Mouse (Mus musculus) cerebellum, adult (tissue): ENCODE measurements at regions not wholly inside any gene's neighbourhood (a gene's known extent, or its start where the extent isn't known, plus 50 kb on each side); places are given as distances from the start of the nearest gene placed in this dataset.

Source experiments
- ATAC-seq: cut with Nextera tagmentation; 2 replicates; pipeline ENCODE4 v1.9.2; 2017; ENCODE audit warnings: mild to moderate bottlenecking, moderate library complexity, mixed read lengths; ENCODE audit not compliant: insufficient number of reproducible peaks, low FRiP score, low TSS enrichment

DNA sequence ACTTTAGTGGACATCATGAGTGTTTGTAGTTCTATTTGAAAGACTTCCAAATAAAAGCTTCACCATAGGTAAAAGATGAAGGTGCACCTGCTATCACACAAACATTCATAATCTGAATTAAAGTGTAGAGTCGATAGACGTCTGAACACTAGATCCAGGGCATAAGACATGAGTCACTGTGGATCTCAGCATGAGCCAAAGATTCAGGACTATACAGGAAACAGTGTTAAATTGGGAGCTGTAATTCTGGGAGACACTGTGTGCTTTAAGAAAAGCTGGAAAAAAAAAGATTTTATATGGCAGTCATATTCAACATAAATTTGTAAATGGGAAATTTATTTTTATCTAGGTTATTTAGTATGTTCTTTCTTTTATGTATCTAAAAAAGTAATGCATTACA, 160.5 kb downstream of the Pdha2 start:
- ATAC-seq = no peak

DNA sequence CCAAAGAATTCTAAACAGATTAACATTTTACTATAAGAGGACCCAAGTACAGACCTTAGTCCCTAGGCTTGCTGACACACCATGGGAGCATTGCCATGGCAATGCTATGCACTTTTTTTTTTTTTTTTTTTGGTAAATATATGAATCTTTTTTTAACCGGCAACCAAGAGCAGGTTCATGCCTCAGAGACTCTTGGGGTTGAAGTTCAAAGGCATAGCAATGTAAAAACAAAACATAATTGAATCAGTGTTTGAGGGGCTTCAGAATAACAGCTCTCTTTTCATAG, 197.9 kb downstream of the Pdha2 start:
- no peak for ATAC-seq

DNA sequence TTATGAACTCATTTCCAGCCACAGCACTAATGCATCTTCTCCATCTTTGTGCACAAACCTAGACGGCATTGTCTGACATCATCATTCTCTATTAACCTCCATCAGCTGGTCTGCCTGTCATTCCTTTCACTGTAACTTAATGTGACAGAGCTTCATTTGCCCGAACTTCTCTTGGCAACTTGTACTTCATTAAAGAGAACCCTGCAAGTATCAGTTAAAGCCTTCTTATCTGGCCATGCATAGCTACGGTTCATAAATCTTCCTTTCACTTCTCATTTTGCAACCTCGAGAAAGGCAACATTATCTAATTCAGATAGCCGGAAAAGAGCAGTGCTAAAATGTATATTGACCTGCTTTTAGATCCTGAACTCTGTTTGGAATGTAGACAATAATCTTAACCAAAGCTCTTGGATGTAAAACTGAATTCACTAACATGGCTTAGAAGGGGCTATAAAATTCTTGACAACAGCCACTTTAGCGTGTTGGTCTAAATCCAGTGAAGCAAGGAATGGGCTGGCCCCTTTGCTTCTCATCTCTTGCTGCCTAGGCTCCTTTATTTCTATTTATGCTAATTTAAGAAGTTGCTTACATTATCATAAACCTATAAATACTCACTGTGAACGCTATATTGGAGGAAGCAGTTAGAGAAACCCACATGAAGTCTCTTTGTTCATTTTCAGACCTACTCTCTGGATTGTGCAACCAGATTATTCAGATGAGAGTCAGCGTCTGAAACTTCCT, 198.5 kb downstream of the Pdha2 start:
- no peak for ATAC-seq

DNA sequence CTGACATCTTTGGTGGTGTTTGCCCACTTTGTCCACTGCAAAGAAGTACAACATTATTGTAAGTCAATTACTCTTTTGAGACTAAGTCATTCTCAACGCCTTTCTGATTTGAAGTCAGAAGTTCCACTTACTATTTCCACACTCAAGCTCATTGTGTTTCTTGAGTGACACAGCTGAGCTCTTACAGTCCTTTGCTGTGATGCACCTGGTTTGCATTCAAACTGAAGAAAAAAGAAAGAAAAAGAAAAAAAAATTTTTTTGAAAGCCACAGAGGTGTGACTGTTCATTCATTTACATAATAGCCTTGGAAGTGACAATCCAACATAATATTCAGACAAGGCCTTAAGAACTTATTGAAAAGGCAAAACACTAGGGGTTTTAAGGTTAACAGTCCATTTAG, 199.2 kb downstream of the Pdha2 start:
- no peak for ATAC-seq

DNA sequence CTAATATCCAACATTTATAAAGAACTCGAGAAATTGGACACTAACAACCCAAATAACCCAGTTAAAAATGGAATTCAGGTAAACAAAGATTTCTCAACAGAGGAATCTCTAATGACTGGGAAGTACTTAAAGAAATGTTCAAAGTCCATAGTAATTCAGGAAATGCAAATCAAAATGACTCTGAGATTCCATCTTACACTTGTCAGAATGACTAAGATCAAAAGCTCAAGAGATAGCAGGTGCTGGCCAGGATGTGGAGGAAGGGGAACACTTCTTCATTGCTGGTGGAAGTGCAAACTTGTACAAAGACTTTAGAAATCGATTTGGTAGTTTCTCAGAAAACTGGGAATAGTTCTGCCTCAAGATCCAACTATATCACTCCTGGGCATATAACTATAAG, 203.4 kb downstream of the Pdha2 start:
- no peak for ATAC-seq

DNA sequence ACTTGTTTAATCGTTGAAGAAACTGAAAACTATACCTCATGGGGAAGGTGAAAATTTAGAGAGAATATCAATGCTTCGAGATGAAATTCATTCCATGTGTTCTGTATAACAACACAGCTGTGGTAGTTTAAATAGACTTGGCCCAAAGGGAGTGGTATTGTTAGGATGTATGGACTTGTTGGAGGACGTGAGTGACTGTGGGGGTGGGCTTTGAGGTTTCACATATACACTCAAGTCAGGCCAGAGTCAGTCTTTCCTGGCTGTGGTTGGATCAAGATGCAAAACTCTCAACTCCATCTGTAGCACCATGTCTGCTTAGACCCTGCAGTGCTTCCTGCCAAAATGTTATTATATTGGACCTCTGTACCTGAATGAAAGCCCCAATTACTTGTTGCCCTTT, 206.3 kb downstream of the Pdha2 start:
- ATAC-seq = no peak

DNA sequence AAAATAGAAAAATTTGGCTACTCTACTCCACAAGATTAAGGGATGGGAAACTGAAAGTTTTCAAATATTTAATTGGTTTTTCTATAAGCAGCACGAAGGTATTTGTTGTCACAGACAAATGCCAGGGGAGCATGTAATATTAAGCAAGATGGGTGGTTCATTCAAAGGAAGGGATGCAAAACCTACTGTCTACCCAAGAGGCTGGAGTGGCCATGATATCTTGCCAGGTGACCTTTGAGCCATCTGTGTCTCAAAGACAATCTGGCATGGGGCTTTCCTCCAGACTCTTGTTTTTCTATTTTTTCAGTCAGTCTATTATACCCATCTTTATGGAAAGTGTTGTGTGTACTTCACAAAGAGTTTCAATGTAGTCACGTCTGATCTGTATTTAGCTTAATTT, 208.6 kb downstream of the Pdha2 start:
- peak; percentile 91 for ATAC-seq

DNA sequence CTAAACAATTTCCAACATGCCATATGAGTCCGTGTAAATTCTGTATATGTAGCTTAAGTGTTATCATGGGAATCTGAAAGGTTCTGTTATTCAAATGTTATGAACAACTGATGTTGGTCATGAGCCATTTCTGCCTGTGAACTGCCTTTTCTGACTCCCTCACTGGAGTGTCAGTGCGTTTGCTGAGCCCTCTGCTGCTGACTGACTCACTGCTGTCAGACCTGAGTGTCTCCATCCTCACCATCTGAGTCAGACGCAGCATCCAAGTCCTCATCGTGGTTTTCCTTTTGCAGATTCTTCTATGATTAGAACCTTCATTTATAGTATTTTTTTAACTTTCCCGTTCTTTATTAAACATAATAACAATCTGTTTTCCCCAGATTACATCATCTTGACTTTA, 223.9 kb downstream of the Pdha2 start:
- ATAC-seq = peak; percentile 45; the same call in 1 of the 2 replicates

DNA sequence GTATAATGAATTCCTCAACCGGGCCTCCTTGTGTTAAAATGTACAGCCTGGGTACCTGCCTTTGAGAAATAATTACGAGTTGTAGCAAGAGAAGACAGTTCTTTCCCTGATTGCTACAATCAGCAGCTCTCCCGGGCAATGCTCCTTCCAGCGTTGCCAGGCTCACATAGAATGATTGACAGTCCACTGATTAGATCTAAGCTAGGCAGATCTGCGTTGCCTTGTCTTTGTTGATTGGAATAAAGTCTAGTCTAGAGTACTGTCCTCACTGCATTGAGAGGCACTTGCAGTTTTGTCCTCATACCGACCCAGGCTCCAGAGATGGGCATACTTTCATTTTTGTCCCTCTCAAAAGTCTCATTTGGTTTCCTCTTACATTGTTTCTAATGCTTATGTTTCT, 238.6 kb downstream of the Pdha2 start:
- ATAC-seq = no peak

DNA sequence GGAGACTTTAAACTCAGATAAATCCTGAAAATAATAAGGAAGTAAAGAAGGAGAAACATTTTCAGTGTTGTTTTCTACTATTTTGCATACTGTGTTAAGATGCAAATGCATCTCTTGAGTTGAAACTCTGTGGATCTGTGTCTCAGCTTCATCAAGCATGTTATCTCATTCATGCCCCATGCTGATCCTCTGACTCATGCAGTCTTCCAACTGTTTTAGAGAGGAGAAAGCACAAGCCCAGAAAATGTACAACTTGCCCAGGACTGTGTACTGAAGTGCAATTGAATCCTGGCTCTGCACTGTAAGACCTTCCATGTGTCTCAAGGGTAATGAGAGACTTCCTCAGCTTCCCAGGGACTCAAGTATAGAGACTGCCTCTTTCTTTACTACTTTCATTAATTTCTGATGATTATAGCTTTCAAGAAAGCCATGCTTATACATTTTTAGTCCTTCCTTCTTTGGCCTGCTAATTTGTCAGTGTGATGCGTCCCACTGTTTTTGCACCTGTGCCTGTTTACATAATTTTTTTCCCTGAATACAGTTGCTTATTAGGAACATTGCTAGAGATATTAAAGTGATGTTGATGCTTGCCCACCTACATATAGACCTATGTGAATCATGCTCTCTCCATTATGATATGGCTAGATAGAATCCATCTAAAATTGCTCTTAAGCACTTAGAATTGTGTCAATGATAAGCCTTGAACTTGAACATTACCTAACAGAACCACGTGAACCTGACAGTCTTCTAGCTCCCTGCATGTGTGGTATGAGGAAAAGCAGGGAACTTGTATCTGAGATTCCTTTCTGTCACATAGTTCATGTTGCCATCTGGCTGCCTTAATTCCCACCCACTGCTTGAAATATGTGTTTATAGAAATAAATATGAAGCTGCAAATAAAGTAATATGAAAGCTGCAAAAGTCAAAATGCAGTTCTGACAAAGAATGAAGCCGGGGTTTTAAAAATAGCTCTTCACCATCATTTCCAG, 242.0 kb downstream of the Pdha2 start:
- ATAC-seq = peak; percentile 93

DNA sequence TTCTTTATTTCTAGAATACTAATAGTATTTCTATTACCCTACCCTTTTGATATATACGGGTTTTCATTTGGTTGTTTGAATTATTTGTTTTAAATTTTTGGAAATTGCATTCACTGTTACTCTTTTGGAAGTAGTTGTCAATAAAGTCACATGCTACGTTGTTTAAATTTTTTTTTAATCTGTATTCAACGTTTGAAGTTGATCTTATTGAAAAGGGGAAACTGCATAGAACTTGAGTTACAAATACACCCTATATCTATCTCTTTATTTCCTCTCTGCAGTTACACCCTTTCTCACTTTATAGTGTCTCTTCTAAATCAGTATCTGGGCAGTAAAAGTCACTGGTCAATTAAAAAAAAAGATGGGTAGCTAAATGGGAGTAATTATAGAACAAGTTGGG, 243.6 kb downstream of the Pdha2 start:
- no peak for ATAC-seq

DNA sequence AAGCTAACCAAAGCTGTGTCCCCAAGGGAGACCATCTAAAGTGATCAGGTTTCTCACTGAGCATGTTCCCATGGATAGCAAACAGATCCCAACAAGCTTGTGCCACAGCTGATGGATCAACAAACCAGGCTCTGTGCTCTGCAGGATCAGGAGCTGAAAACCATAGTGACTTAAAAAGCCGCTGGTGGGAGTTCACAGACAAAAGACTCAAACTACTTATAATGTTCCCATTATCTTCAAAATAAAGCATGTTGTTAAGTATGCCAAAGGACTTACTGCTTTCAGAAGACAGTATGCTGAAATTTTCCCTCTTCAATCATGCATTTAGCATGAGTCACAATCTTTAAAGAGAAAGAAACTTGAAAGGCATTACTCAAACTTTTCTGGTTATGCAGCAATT, 254.5 kb downstream of the Pdha2 start:
- ATAC-seq = no peak

DNA sequence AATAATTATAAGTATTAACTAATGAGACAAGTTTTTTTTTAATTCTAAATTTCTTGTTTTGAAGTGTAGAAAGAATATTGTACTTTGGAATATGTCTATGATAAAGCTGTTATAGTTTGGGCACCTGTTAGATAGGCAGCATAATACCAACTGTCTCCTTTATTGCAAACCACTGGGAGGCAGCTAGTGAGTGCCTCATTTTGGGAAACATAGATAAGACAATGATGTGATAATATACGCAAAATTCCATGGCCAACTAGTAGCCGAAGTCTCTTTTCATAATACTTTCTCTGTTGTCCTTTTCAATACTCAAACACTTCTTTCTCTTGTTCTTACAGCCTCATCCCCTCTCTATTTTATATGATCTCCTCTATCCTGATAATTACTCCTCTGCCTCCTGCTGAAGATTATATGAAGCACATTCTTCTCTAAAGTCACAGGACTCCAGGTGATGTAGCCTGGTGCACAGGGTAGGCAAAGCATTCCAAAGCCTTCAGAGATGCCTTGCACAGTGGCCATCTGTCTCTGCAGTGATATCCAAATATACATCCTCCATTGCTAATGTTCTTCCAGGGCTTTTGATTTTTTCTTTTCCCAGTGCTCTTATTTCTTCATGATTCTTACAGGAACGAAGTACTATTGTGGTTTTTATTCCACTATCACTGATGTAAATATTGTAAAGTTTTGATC, 259.9 kb downstream of the Pdha2 start:
- peak; percentile 92 for ATAC-seq

DNA sequence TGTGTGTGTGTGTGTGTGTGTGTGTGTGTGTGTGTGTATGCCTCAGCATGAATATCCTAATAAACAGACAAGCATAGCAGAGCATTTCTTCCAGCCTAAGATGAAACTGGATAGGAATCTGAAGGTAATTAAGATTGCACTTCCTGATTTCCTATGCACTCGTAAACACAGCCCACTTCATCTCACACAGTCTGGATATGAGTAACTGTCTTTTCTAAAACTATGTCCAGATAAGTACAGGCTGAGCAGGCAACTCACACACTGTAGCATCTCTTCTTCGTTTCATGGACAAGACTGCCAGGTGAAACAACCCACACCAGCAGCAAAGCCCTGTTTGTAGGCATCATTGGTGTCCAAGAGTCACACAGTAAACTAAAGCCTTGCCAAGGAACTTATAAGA, 261.1 kb downstream of the Pdha2 start:
- ATAC-seq = no peak

DNA sequence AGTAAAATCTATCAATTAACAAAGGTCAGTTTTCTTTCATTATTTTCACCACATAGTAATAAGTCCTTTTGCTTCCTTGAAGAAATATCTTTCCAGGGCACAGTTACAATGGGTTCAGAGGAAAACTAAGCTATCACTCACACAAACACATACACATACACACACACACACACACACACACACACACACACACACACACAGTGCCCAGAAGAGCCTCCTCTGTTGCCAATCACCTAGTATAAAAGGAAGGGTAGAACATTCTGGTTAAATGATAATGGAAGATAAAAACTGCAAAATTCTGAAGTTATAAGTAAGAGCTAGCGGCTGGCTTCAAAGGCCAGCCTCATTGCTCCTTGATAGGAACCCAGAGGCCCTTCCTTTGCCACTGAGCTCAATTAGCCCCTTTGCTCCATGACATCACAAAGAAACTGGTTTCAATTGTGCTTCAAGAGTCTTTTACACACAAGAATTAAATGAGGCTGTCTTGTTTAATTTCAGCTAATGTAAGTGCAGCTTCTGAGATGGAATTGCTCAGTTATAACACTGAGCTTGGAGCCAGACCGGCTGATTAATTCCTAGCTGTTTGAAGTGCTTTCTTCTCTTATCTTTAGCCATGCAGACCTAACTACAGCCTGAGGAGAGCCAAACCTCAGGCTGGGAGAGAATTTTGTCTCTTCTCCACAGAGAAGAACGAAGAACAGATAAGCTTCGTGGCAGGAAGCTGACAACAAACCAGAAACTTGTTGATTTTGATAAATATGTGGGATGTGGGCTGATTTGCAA, 262.1 kb downstream of the Pdha2 start:
- ATAC-seq = no peak

DNA sequence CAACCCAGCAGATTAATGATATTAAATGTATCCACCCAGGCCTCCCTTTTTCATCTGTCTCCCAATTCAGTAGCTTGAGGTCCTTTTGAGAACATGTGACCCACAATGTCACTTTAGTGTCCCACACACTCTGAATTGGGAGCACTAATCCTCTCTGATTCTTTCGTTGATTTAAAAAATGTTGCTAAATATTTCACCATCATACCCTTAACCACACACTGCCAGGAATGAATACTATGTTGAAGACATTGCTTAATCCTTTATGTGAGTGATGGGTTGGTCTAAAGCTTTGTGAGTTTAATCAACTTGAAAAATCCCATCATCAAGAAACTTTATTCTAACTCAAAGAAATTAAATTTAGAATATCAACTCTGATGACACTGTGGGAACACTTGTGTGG, 269.7 kb downstream of the Pdha2 start:
- no peak for ATAC-seq

DNA sequence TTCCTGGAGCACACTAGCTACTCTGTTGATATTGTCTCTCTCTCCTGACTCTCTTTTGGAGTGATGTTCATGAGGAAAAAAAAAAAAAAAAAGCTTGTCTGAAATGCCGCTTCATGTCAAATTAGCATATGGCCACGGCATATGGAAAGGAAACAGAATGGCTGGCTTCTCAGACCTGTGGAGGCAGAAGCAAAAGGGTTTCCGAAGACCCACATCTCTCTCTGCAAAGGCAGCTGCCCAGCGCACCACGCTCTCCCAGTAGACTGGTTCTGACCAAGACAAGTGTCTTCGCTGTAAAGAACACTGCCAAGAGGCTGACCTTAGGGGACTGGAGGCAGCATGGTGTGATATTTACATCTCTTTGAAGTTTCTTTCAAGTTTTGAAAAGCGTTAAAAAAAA, 270.3 kb downstream of the Pdha2 start:
- no peak for ATAC-seq

DNA sequence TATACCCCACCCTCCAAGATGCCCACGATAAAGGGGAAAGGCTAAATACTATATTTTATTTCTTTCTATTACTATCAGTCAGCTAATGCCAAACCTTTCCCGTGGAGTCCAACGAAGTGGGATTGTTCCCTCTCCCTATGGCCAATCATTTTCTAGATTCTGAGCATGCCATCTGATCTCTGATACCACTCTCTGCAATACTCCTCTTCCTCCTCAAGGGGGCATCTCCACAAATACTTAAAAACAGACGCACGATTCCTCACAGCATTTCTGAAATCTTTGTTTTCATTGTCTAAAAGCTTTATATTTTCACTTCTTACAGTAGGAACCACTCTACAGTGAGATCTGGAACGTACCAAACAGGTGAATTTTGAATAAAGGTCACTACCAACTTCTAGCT, 270.8 kb downstream of the Pdha2 start:
- ATAC-seq = no peak

DNA sequence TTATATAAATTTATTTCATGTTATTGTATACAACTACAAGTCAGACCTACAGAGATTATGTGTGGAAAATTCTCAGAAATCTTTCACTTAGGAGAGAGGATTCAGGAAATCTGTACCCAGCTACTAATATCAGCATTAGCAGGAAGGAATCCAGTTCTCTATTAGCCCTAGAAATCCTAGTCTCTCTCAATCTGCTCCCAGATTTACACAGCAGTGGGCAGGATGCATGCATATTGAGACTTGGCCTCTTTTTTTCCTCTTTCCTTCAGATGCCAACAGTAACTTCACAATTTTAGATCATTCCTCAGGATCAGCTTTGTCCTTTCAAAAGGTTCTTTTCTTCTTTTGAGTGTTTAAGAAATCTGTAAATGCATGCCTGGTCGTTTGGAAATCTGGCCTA, 279.0 kb downstream of the Pdha2 start:
- peak; percentile 97 for ATAC-seq

DNA sequence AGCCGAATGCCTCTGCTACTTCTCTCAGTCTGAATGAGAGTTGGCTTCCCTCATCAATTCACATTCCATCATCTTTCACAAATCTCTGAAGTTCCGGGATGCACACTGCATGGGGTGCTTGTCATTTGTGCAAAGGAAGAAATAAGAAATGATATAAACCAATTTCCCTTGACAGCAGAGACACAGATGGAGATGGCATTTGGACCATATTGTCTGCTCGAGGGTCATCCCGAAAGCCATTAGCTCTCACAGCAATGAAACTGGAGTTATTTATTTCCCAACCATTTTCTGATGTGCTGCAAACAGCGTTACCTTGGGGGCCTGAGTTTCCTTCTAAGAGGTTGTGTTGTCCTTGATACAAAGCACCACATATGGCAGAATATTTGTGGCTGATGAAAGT, 285.5 kb downstream of the Pdha2 start:
- peak; percentile 68 for ATAC-seq
